Mouse (Mus musculus) hindbrain, embryonic 11.5 days (tissue): ENCODE measurements around the gene Chrna4. TPM values are rescaled to one million over a fixed set of nuclear protein-coding genes. Genes with fewer than 3 reads are reported as not detected.

Experiments used
- ATAC-seq: fragments of 200-750 bp; cut with Nextera tagmentation; 2 replicates; pipeline ENCODE4 v1.8.0; 2017; ENCODE audit warnings: mild to moderate bottlenecking, moderate TSS enrichment, moderate library complexity; ENCODE audit not compliant: low FRiP score
- DNase-seq: peaks from one replicate; pipeline ENCODE4 v3.0.0-alpha.2; 2015; ENCODE audit warnings: low spot score
- H3K27ac ChIP-seq: fragments of 300-500 bp; sonication (generic); 2 replicates; pipeline ENCODE4 v1.5.1; 2014; ENCODE audit warnings: mild to moderate bottlenecking, low read depth, low read length
- H3K27me3 ChIP-seq: fragments of 300-500 bp; sonication (generic); 2 replicates; pipeline ENCODE4 v1.6.1; 2014; ENCODE audit warnings: mild to moderate bottlenecking, low read length, moderate library complexity, mixed read lengths; ENCODE audit not compliant: control insufficient read depth, insufficient read depth
- H3K36me3 ChIP-seq: fragments of 300-500 bp; sonication (generic); 2 replicates; pipeline ENCODE4 v1.6.1; 2014; ENCODE audit warnings: mild to moderate bottlenecking, low read length, moderate library complexity, mixed read lengths; ENCODE audit not compliant: control insufficient read depth, insufficient read depth
- H3K4me1 ChIP-seq: fragments of 300-500 bp; sonication (generic); replicated peaks from 2 replicates; pipeline ENCODE4 v1.6.1; 2014; ENCODE audit warnings: low read length, mixed read lengths; ENCODE audit not compliant: control insufficient read depth, insufficient read depth
- H3K4me2 ChIP-seq: fragments of 300-500 bp; sonication (generic); replicated peaks from 2 replicates; pipeline ENCODE4 v1.6.1; 2014; ENCODE audit warnings: mild to moderate bottlenecking, low read depth, low read length
- H3K4me3 ChIP-seq: fragments of 300-500 bp; sonication (generic); 2 replicates; pipeline ENCODE4 v1.5.1; 2014; ENCODE audit warnings: low read depth, low read length
- H3K9ac ChIP-seq: fragments of 300-500 bp; sonication (generic); 2 replicates; pipeline ENCODE4 v1.6.1; 2014; ENCODE audit warnings: low read depth, low read length
- H3K9me3 ChIP-seq: fragments of 300-500 bp; sonication (generic); 2 replicates; pipeline ENCODE4 v1.6.1; 2016; ENCODE audit warnings: low read length; ENCODE audit not compliant: control insufficient read depth
- WGBS: fragments of 180-500 bp; shearing (Covaris S2); extraction: QIAGEN DNeasy Blood & Tissue Kit; methylation state at CpG from one replicate; pipeline ENCODE4 v1.1.7; 2014; 5-methylcytosine and 5-hydroxymethylcytosine counted together
- polyA plus RNA-seq: library from polyadenylated mRNA; unstranded; fragments of >200 nt; fragmentation: Nextera tagmentation; extraction: Ambion mirVana; gene quantifications from 2 replicates; pipeline ENCODE4 v1.2.1, GENCODE M21; 2014

Gene Chrna4
- 45.0 and 54.1 TPM in 2 replicates for polyA plus RNA-seq

DNA sequence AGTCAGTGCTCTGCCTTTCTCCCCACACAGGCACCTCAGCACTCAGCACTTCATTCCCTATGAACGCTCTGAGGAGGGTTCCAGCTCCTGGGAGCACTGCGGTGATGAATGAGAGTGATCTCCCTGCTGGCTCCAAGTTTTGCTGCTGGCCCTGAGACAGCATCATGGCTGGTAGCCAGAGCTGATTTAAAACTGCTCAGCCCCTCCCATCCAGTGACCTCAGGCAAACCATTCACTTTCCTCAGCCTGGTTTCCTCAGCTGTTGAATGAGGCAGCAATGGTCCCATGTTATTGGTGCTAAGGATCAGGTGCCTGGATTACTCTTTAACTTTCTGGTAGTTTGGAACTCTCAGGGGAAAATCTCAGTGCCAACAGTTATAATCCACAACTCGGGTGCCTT lies at the start of gene Chrna4:
Gene Chrna4, minus strand, starts transcription at position 110 of the 400 bp plus-strand sequence.
- no peaks in the 10 kb centered on the region for H3K9me3 ChIP-seq
- H3K4me3 ChIP-seq, result no peak within 1 kb of the TSS
- peaks cover 11% of the 10 kb centered on the region for H3K4me1 ChIP-seq
- H3K27me3 ChIP-seq, result peaks cover 4% of the 10 kb centered on the region; the same call in 1 of the 2 replicates
- 53% methylated on average over 3 of the region's 3 CpGs for WGBS
- H3K36me3 ChIP-seq, result no peaks in the 10 kb centered on the region
- H3K9ac ChIP-seq, result peak within 1 kb of the TSS; percentile 15; the same call in 1 of the 2 replicates
- H3K4me2 ChIP-seq, result no peak within 1 kb of the TSS
- DNase-seq (peak; percentile 33), ATAC-seq (no peak)
- H3K27ac ChIP-seq, result peak within 1 kb of the TSS; percentile 8

DNA sequence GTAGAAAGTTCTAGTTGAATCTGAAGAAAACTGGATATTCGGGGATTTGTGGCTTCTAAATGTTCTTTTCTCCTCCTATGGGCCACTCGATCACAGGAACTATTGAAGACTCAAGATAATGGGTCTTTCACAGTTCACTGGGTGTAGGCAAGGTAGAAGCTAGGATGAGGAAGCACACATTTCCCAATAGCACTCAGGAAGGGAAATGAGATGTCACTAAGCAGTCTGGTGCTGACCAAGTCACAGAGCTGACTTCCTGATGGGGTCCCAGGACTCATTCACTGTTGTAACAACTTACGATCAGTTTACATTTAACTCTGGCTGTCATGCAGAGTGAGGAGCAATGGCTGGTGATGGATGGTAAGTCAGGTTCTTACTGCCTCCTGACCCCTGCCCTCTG lies 46.8 kb upstream of the Chrna4 start:
- no peak overlapping the region for H3K27ac ChIP-seq
- H3K4me2 ChIP-seq, result no peak overlapping the region
- H3K36me3 ChIP-seq, result no peaks in the 10 kb centered on the region
- H3K9ac ChIP-seq, result no peak overlapping the region
- H3K9me3 ChIP-seq, result no peaks in the 10 kb centered on the region
- 85% methylated on average over 3 of the region's 3 CpGs for WGBS
- no peak for DNase-seq
- no peaks in the 10 kb centered on the region for H3K4me1 ChIP-seq
- ATAC-seq, result no peak
- no peaks in the 10 kb centered on the region for H3K27me3 ChIP-seq
- H3K4me3 ChIP-seq, result no peak overlapping the region

DNA sequence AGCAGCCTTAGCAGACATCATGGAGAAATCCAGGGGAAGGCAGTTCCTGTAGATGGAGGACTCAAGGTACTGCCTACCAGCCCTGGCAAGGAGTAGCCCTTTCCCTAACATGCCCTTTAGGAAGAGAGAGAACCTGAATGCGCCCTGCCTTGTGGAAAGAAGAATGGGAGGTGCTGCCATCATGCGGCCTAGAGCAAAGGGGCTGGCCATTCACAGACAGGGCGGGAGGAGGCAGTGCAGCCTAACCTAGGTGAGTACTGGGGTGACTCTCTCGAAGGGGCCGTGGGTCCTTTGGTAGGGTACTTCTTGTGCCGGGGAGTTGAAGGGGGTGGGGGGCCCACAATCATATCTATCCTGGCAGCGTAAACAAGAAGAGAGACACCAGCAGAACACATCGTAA lies 41.7 kb upstream of the Chrna4 start:
- 63% methylated on average over 8 of the region's 8 CpGs for WGBS
- H3K9ac ChIP-seq, result no peak overlapping the region
- no peak overlapping the region for H3K27ac ChIP-seq
- H3K4me3 ChIP-seq, result no peak overlapping the region
- no peaks in the 10 kb centered on the region for H3K27me3 ChIP-seq
- DNase-seq (no peak), ATAC-seq (no peak)
- H3K4me2 ChIP-seq, result no peak overlapping the region
- H3K4me1 ChIP-seq, result no peaks in the 10 kb centered on the region
- H3K36me3 ChIP-seq, result no peaks in the 10 kb centered on the region
- H3K9me3 ChIP-seq, result no peaks in the 10 kb centered on the region

DNA sequence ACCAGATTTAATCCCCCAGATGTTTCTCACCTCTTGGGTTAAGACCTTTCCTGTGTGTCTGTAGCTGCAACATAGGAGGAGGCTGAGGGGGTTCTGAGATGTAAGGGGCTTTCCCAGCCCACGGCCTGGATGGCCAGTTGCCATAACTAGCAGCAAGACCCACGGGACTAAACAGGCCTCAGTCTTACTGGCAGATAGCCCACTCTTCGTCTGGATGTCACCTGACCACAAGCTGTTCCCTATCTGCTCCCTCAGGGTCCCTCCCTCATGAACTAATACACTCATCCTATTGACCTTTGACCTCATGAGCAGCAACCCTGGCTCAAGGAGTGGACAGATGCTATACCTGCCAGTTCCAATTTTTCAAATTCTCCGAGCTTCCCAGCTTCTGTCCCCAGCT lies 40.6 kb upstream of the Chrna4 start:
- no peaks in the 10 kb centered on the region for H3K27me3 ChIP-seq
- no peak overlapping the region for H3K27ac ChIP-seq
- no peaks in the 10 kb centered on the region for H3K9me3 ChIP-seq
- no peak overlapping the region for H3K9ac ChIP-seq
- WGBS, result 71% methylated on average over 4 of the region's 4 CpGs
- H3K4me2 ChIP-seq, result no peak overlapping the region
- DNase-seq, result no peak
- no peak for ATAC-seq
- no peaks in the 10 kb centered on the region for H3K36me3 ChIP-seq
- H3K4me1 ChIP-seq, result no peaks in the 10 kb centered on the region
- H3K4me3 ChIP-seq, result no peak overlapping the region

DNA sequence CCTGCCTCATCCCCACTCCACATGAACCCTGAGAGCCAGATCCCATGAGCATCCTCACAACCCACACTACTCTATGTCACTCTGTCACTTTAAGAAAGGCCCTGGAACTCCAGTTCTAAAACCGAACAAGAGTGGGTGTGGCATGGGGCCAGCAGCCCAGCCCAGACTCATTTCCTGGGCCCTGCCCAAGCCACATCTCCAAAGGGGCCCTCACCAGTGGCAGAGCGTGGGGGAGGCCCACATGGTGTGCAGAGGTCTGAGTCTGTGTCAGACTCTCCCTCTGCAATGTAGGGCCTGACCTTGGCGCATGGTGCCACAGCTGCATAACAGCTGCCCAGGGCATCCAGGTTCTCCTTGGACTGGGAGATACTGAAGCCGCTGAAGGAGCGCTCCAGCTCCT lies 37.5 kb upstream of the Chrna4 start:
- no peak for DNase-seq
- Histone ChIP-seq H3K4me3 (no peak overlapping the region), H3K4me2 (no peak overlapping the region), H3K9me3 (no peaks in the 10 kb centered on the region), H3K36me3 (no peaks in the 10 kb centered on the region), H3K27me3 (no peaks in the 10 kb centered on the region), H3K9ac (no peak overlapping the region), H3K27ac (no peak overlapping the region), H3K4me1 (no peaks in the 10 kb centered on the region)
- 76% methylated on average over 5 of the region's 5 CpGs for WGBS
- no peak for ATAC-seq

DNA sequence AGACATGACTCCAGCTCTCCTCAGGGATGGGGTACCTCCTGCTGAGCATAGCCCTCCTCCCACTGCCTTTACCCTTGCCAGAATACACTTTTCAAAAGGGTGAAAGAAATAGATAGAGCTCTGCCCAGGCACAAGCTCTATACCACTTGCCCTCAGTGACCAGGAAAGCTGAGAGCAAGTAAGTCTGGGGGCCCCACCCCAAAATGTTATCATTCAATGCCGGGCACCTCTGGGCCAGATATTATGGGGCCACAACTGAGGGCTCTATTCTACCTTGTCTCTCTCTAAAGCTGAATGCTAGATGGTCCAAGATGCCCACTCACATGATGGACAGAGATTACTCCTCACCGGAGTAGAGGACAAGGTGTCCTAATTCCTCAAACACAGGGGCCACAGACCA lies 36.2 kb upstream of the Chrna4 start:
- Histone ChIP-seq H3K27ac (no peak overlapping the region), H3K4me3 (no peak overlapping the region), H3K27me3 (no peaks in the 10 kb centered on the region), H3K9ac (no peak overlapping the region), H3K4me2 (no peak overlapping the region), H3K9me3 (no peaks in the 10 kb centered on the region), H3K36me3 (no peaks in the 10 kb centered on the region), H3K4me1 (no peaks in the 10 kb centered on the region)
- ATAC-seq (no peak), DNase-seq (no peak)
- 88% methylated on average over 2 of the region's 2 CpGs for WGBS

DNA sequence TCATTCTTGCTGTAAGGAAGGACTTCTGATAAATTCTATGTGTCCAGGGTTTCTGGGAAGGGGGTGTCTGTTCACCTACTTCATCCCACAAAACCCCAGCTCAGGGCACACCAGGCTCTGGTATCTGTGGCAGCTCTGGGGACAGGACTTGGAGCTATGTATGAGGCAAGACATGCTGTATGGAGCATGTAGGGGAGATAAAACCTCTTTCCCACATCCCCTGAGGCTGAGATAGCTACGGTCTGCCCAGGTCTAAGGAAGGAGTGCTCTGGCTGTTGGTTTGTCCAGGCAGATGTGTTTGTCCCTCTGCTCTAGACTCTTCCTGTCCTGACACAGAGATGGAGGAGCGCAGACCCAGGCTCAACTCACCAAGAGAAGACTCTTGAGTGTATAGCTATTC lies 35.6 kb upstream of the Chrna4 start:
- Histone ChIP-seq H3K4me3 (no peak overlapping the region), H3K4me1 (no peaks in the 10 kb centered on the region), H3K27ac (no peak overlapping the region), H3K9ac (no peak overlapping the region), H3K4me2 (no peak overlapping the region), H3K36me3 (no peaks in the 10 kb centered on the region), H3K9me3 (no peaks in the 10 kb centered on the region), H3K27me3 (no peaks in the 10 kb centered on the region)
- 91% methylated on average over 2 of the region's 2 CpGs for WGBS
- DNase-seq, result no peak
- ATAC-seq, result no peak

DNA sequence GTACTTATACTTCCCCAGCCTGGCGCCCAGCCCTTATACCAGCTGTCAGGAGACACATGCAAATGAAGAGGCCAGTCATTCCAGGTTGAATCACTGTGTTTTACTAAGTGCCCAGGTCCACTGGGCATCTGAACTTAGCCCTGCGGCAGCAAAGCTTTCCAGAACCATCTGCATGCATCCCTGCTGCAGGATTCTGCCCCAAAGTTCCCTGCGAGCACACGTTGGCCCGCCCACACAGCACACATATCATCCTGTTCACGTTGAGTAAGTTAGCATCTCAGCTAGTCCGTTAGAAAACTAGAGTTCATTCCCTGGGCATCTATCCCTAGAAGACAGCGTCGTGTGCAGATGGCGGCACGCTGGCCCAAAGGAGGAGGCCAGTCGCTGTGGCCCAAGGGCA lies 32.2 kb upstream of the Chrna4 start:
- H3K4me1 ChIP-seq, result 0 out of 2 replicates have a peak, but pooled peaks cover 4% of the 10 kb centered on the region
- H3K36me3 ChIP-seq, result no peaks in the 10 kb centered on the region
- H3K9ac ChIP-seq, result no peak overlapping the region
- DNase-seq, result no peak
- H3K4me2 ChIP-seq, result no peak overlapping the region
- H3K9me3 ChIP-seq, result no peaks in the 10 kb centered on the region
- H3K27ac ChIP-seq, result no peak overlapping the region
- ATAC-seq, result no peak
- H3K4me3 ChIP-seq, result no peak overlapping the region
- H3K27me3 ChIP-seq, result no peaks in the 10 kb centered on the region
- WGBS, result 88% methylated on average over 12 of the region's 12 CpGs

DNA sequence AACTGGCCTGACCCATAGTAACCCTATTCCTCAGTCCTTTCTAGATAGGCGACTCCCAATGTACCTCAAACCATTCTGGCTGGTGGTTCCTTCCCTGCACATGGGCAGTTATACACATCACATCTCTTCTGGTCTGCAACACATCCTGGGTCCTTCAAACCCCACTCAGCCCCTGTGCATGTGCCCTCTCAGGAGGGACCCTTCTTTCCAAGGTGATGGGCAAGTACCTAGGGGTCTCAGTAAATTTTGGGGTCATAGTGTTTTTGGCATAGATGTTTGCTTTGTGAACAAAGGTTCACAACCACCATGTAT lies 29.0 kb upstream of the Chrna4 start:
- H3K27ac ChIP-seq, result no peak overlapping the region
- DNase-seq, result no peak
- WGBS, result 0% methylated on average over 1 of the region's 1 CpGs
- no peaks in the 10 kb centered on the region for H3K9me3 ChIP-seq
- H3K4me3 ChIP-seq, result no peak overlapping the region
- no peaks in the 10 kb centered on the region for H3K27me3 ChIP-seq
- no peaks in the 10 kb centered on the region for H3K36me3 ChIP-seq
- ATAC-seq, result peak; percentile 50; the same call in 1 of the 2 replicates
- no peak overlapping the region for H3K9ac ChIP-seq
- H3K4me1 ChIP-seq, result 0 out of 2 replicates have a peak, but pooled peaks cover 4% of the 10 kb centered on the region
- no peak overlapping the region for H3K4me2 ChIP-seq
